8 mouse cellular contexts compared by ENCODE assay signal in the genomic region with DNA sequence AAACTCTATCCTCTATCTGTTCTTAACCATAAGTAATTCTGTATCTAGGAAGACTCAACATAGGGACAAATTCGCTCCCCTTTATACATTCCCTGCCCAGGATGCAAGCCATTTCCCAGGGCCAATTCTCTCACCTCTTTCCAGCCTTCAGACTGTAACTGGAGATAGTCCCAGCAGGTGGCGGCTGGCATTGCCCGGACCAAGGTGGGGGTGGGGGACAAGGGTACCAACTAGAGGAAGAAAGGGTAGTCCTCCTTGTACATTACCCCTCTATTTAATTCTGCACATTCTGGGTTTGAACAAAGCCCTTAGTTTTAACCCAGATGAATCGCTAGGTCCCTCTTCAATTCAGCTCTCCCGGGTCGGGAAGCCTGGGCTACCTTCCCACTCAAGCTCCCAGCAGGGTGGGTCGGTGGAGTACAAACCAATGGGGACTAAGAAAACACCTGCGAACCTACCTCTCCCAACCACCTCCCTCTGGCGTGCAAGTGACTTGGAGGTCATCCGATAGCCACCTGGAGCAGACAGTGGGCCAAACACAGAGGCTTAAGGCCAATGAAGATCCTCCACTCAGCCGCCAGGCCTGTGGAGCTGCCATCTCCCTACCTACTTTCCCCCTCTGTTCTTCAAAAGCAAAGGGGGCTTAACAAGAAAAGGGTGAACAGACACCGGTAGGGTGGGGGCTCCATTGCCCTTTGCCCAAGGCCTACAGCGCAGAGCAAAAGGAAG. TPM values are rescaled to one million over a fixed set of nuclear protein-coding genes. Genes with fewer than 3 reads are reported as not detected.
DNase-seq lines count a peak whose midpoint lies in the region; ATAC-seq and TF ChIP-seq lines count a peak whose summit lies in the region.

No protein-coding gene starts in this region.

- H3K9ac ChIP-seq in forebrain, embryonic 16.5 days (replicated peaks; ENCODE audit: low read depth, low read length), result peak overlapping the region; percentile 76
- peak overlapping the region; percentile 63 for H3K9ac ChIP-seq in neural tube, embryonic 14.5 days (replicated peaks; ENCODE audit: low read depth, low read length)

- no peaks in the 10 kb centered on the region for H3K9me3 ChIP-seq in forebrain, embryonic 16.5 days (ENCODE audit: control insufficient read depth, low read length)
- no peaks in the 10 kb centered on the region for H3K9me3 ChIP-seq in neural tube, embryonic 14.5 days (ENCODE audit: control insufficient read depth, low read length)

- peaks cover 24% of the 10 kb centered on the region for H3K4me1 ChIP-seq in forebrain, embryonic 16.5 days (replicated peaks; ENCODE audit: control insufficient read depth, insufficient read depth, low read length)
- peaks cover 22% of the 10 kb centered on the region for H3K4me1 ChIP-seq in neural tube, embryonic 14.5 days (ENCODE audit: control insufficient read depth, insufficient read depth, low read length)

- H3K4me2 ChIP-seq in forebrain, embryonic 16.5 days (ENCODE audit: low read length), result peak overlapping the region; percentile 76
- H3K4me2 ChIP-seq in neural tube, embryonic 14.5 days (ENCODE audit: low read depth, low read length), result peak overlapping the region; percentile 97

- H3K27ac ChIP-seq in layer of hippocampus, adult 2 months, result peak overlapping the region; percentile 92
- no peak overlapping the region for H3K27ac ChIP-seq in forebrain, embryonic 16.5 days (ENCODE audit: low read length)
- H3K27ac ChIP-seq in neural tube, embryonic 14.5 days (ENCODE audit: low read depth, low read length), result no peak overlapping the region

- ATAC-seq in forebrain, embryonic 16.5 days, result no peak
- no peak for ATAC-seq in neural tube, embryonic 14.5 days (ENCODE audit: low read depth)

- H3K27me3 ChIP-seq in forebrain, embryonic 16.5 days (replicated peaks; ENCODE audit: control insufficient read depth, insufficient read depth, low read length), result no peaks in the 10 kb centered on the region
- H3K27me3 ChIP-seq in neural tube, embryonic 14.5 days (ENCODE audit: control insufficient read depth, insufficient read depth, low read length), result no peaks in the 10 kb centered on the region

- H3K4me3 ChIP-seq in layer of hippocampus, adult 2 months, result peak overlapping the region; percentile 78
- peak overlapping the region; percentile 86 for H3K4me3 ChIP-seq in forebrain, embryonic 16.5 days (replicated peaks; ENCODE audit: low read length)
- H3K4me3 ChIP-seq in neural tube, embryonic 14.5 days (ENCODE audit: low read depth, low read length), result peak overlapping the region; percentile 66

- DNase-seq in layer of hippocampus, adult 2 months (ENCODE audit: low spot score in 2 of 2), result no peak
- no peak for DNase-seq in layer of hippocampus, adult 11-12 months (ENCODE audit: low spot score)
- peak; percentile 31 for DNase-seq in ZHBTc4 (ENCODE audit: low read depth, low spot score)
- DNase-seq in kidney, postnatal 10 days, result peak; percentile 39
- no peak for DNase-seq in spleen, adult 18-20 months
- DNase-seq in layer of hippocampus, adult 18-20 months (ENCODE audit: low spot score in 2 of 2), result no peak

- peak; percentile 33 for TF ChIP-seq CTCF in layer of hippocampus, adult 2 months (conservative IDR thresholded peaks at IDR 0.05)

- whole genome bisulfite sequencing in forebrain, embryonic 16.5 days, result 9% methylated on average over 13 of the region's 13 CpGs
- 14% methylated on average over 13 of the region's 13 CpGs for WGBS in neural tube, embryonic 14.5 days

- H3K36me3 ChIP-seq in forebrain, embryonic 16.5 days (ENCODE audit: control insufficient read depth, insufficient read depth), result peaks cover 22% of the 10 kb centered on the region
- peaks cover 24% of the 10 kb centered on the region for H3K36me3 ChIP-seq in neural tube, embryonic 14.5 days (ENCODE audit: control insufficient read depth, insufficient read depth, low read length)

RNA-seq across cellular contexts. Expression of gene Zfp687, which starts 1.4 kb away (rescaled TPM):
- 10 to 100 TPM; 26.2 to 26.6 TPM for total RNA-seq in layer of hippocampus, adult 2 months (2021)
- 20.0 and 20.7 TPM in 2 replicates for polyA plus RNA-seq in forebrain, embryonic 16.5 days (2015; fragmentation: Nextera tagmentation; extraction: Ambion mirVana)
- polyA plus RNA-seq in neural tube, embryonic 14.5 days (2014; fragmentation: Nextera tagmentation; extraction: Ambion mirVana), result 15.4 and 17.2 TPM in 2 replicates
- total RNA-seq in layer of hippocampus, adult 18-20 months (2021), result 10 to 100 TPM; 24.4 to 26.2 TPM

RNA-seq across cellular contexts. Expression of gene Psmd4, which starts 28.6 kb away (rescaled TPM):
- 100 to 1,000 TPM; 158 to 160 TPM for total RNA-seq in layer of hippocampus, adult 2 months (2021)
- 286 and 291 TPM in 2 replicates for polyA plus RNA-seq in forebrain, embryonic 16.5 days (2015; fragmentation: Nextera tagmentation; extraction: Ambion mirVana)
- 252 and 260 TPM in 2 replicates for polyA plus RNA-seq in neural tube, embryonic 14.5 days (2014; fragmentation: Nextera tagmentation; extraction: Ambion mirVana)
- 100 to 1,000 TPM; 154 to 169 TPM for total RNA-seq in layer of hippocampus, adult 18-20 months (2021)

RNA-seq across cellular contexts. Expression of gene Pi4kb, which starts 39.3 kb away (rescaled TPM):
- total RNA-seq in layer of hippocampus, adult 2 months (2021), result 10 to 100 TPM; 58.7 to 64.4 TPM
- polyA plus RNA-seq in forebrain, embryonic 16.5 days (2015; fragmentation: Nextera tagmentation; extraction: Ambion mirVana), result 26.4 and 29.7 TPM in 2 replicates
- 23.8 and 26.7 TPM in 2 replicates for polyA plus RNA-seq in neural tube, embryonic 14.5 days (2014; fragmentation: Nextera tagmentation; extraction: Ambion mirVana)
- total RNA-seq in layer of hippocampus, adult 18-20 months (2021), result 10 to 100 TPM; 61.1 to 63.4 TPM

RNA-seq across cellular contexts. Expression of gene Rfx5, which starts 60.0 kb away (rescaled TPM):
- total RNA-seq in layer of hippocampus, adult 2 months (2021), result 10 to 100 TPM; 23.9 to 24.6 TPM
- polyA plus RNA-seq in forebrain, embryonic 16.5 days (2015; fragmentation: Nextera tagmentation; extraction: Ambion mirVana), result 6.1 and 6.7 TPM in 2 replicates
- polyA plus RNA-seq in neural tube, embryonic 14.5 days (2014; fragmentation: Nextera tagmentation; extraction: Ambion mirVana), result 8.9 and 9.4 TPM in 2 replicates
- 10 to 100 TPM; 19.5 to 22.0 TPM for total RNA-seq in layer of hippocampus, adult 18-20 months (2021)

Comparison
In these comparisons a context has a peak if more than half of its experiments do, and no peak if none do; other contexts are left out.
1. DNase-seq: peak in ZHBTc4 (single experiment) and kidney, postnatal 10 days (single experiment); none in layer of hippocampus, adult 2 months (0 of 2), layer of hippocampus, adult 11-12 months (single experiment), spleen, adult 18-20 months (0 of 2) and layer of hippocampus, adult 18-20 months (0 of 2).
2. Peak in every context shown above with its lines, with median percentiles within 50 percentile points of each other: H3K4me3 ChIP-seq.